Mouse (Mus musculus) T-helper 1 cell (primary cell): ENCODE results near the gene Orm2.
"Not testable (repeated sequence)": the region's sequence is repeated elsewhere in the genome, so short reads cannot be mapped to it uniquely, and the experiment has no call there.

Source experiments
- in situ Hi-C: fragments of 300-600 bp; cut with MboI, MseI; formaldehyde crosslinking; loops from one replicate; pipeline ENCODE4 v1.15.1; 2025; ENCODE audit warnings: high pct_unique_total_duplicates

Orm2 gene

GRCm38 (mm10) chr4:63362150-63362549 lies at the start of gene Orm2:
Gene Orm2 (plus strand): TSS chr4:63362449.
- in situ Hi-C loops = no loop called here

GRCm38 (mm10) chr4:63314063-63314462 lies 48.2 kb upstream of the Orm2 start:
- in situ Hi-C loops = loop anchor here (5.0 kb wide), 1 partner anchor 147 kb away; no protein-coding TSS in a partner anchor

- in situ Hi-C loops = no loop called here
Observed at GRCm38 (mm10) chr4:63316076-63316746, 46.0 kb upstream of the Orm2 start.

GRCm38 (mm10) chr4:63319566-63319965 lies 42.7 kb upstream of the Orm2 start:
- in situ Hi-C loops = not testable (repeated sequence)

GRCm38 (mm10) chr4:63323275-63323815 lies 38.9 kb upstream of the Orm2 start:
- in situ Hi-C loops = no loop called here

GRCm38 (mm10) chr4:63333403-63333802 lies 28.8 kb upstream of the Orm2 start:
- in situ Hi-C loops = no loop called here

GRCm38 (mm10) chr4:63338414-63339076 lies 23.7 kb upstream of the Orm2 start:
- in situ Hi-C loops = no loop called here

GRCm38 (mm10) chr4:63342491-63342890 lies 19.8 kb upstream of the Orm2 start:
- in situ Hi-C loops = no loop called here

- in situ Hi-C loops = no loop called here
Observed at GRCm38 (mm10) chr4:63343608-63344007, 18.6 kb upstream of the Orm2 start.

- in situ Hi-C loops = no loop called here
Observed at GRCm38 (mm10) chr4:63344295-63344694, 18.0 kb upstream of the Orm2 start, which contains the start of gene Orm1. Gene Orm1 (plus strand): TSS chr4:63344560.

- in situ Hi-C loops = no loop called here
Observed at GRCm38 (mm10) chr4:63345261-63345660, 17.0 kb upstream of the Orm2 start.

GRCm38 (mm10) chr4:63346659-63347058 lies 15.6 kb upstream of the Orm2 start:
- in situ Hi-C loops = no loop called here

GRCm38 (mm10) chr4:63348524-63348923 lies 13.7 kb upstream of the Orm2 start:
- in situ Hi-C loops = no loop called here

- in situ Hi-C loops = no loop called here
Observed at GRCm38 (mm10) chr4:63355877-63356665, 6.2 kb upstream of the Orm2 start, which contains the start of gene Orm3. Gene Orm3 (plus strand): TSS chr4:63356162.

- in situ Hi-C loops = no loop called here
Observed at GRCm38 (mm10) chr4:63356981-63357570, 5.2 kb upstream of the Orm2 start.

- in situ Hi-C loops = no loop called here
Observed at GRCm38 (mm10) chr4:63359861-63360260, 2.4 kb upstream of the Orm2 start.

GRCm38 (mm10) chr4:63368577-63368976 lies 6.3 kb downstream of the Orm2 start:
- in situ Hi-C loops = no loop called here

- in situ Hi-C loops = loop anchor here (5.0 kb wide), 1 partner anchor 36 kb away; no protein-coding TSS in a partner anchor
Observed at GRCm38 (mm10) chr4:63370897-63371296, 8.6 kb downstream of the Orm2 start.

- in situ Hi-C loops = loop anchor here (5.0 kb wide), 1 partner anchor 35 kb away; no protein-coding TSS in a partner anchor
Observed at GRCm38 (mm10) chr4:63371890-63372289, 9.6 kb downstream of the Orm2 start.

- in situ Hi-C loops = loop anchor here (5.0 kb wide), 1 partner anchor 34 kb away; no protein-coding TSS in a partner anchor
Observed at GRCm38 (mm10) chr4:63373404-63373803, 11.2 kb downstream of the Orm2 start.

GRCm38 (mm10) chr4:63374331-63374730 lies 12.1 kb downstream of the Orm2 start:
- in situ Hi-C loops = loop anchor here (5.0 kb wide), 1 partner anchor 33 kb away; no protein-coding TSS in a partner anchor
